Mouse (Mus musculus) MEL (cell line): ENCODE measurements around the gene Sh3gl2. TPM values are rescaled to one million over a fixed set of nuclear protein-coding genes. Genes with fewer than 3 reads are reported as not detected.

Experiments
- DNase-seq: peaks from one replicate; pipeline ENCODE4 v3.0.0; 2011; ENCODE audit warnings: low read depth, low spot score
- H3K27ac ChIP-seq: 2 replicates; pipeline ENCODE4 v1.5.1; 2012; ENCODE audit warnings: low read depth, mild to moderate bottlenecking, control low read depth, low read length, moderate library complexity; ENCODE audit not compliant: control insufficient read depth
- H3K27me3 ChIP-seq, 2 experiments: fragments of 150-350 bp in 1 of 2; sonication (generic) in 1 of 2; 2 replicates each; pipeline ENCODE4 v1.6.1; 2012; ENCODE audit warnings: low read length in 2 of 2, mild to moderate bottlenecking in 2 of 2, improper control_type of control experiment in 1 of 2, moderate library complexity in 1 of 2; ENCODE audit not compliant: insufficient read depth in 2 of 2, control insufficient read depth in 1 of 2
- H3K36me3 ChIP-seq, 2 experiments: 2 replicates each; pipeline ENCODE4 v1.6.1; 2012 to 2014; ENCODE audit warnings: low read length in 2 of 2, improper control_type of control experiment in 1 of 2, inconsistent platforms in 1 of 2, mild to moderate bottlenecking in 1 of 2; ENCODE audit not compliant: insufficient read depth in 2 of 2, control insufficient read depth in 1 of 2
- H3K4me1 ChIP-seq, 2 experiments: fragments of 150-350 bp in 1 of 2; sonication (generic) in 1 of 2; 2 replicates each; pipeline ENCODE4 v1.6.1; 2012; ENCODE audit warnings: low read length in 2 of 2, improper control_type of control experiment in 1 of 2, mild to moderate bottlenecking in 1 of 2; ENCODE audit not compliant: insufficient read depth in 2 of 2, control insufficient read depth in 1 of 2
- H3K4me3 ChIP-seq, 2 experiments: fragments of 150-350 bp in 1 of 2; sonication (generic) in 1 of 2; 2 replicates each; pipeline ENCODE4 v1.5.1; 2012; ENCODE audit warnings: low read depth in 2 of 2, low read length in 2 of 2, mild to moderate bottlenecking in 2 of 2, moderate library complexity in 2 of 2, control low read depth in 1 of 2, improper control_type of control experiment in 1 of 2; ENCODE audit not compliant: control insufficient read depth in 1 of 2, insufficient read depth in 1 of 2
- H3K79me2 ChIP-seq: 2 replicates; pipeline ENCODE4 v1.6.1; 2012; ENCODE audit warnings: mild to moderate bottlenecking, low read length, moderate library complexity; ENCODE audit not compliant: control insufficient read depth, poor library complexity, insufficient read depth
- H3K9ac ChIP-seq: 2 replicates; pipeline ENCODE4 v1.6.1; 2012; ENCODE audit warnings: low read depth, mild to moderate bottlenecking, control low read depth, low read length, moderate library complexity; ENCODE audit not compliant: control insufficient read depth, poor library complexity, severe bottlenecking
- H3K9me3 ChIP-seq: fragments of 150-350 bp; sonication (generic); replicated peaks from 2 replicates; pipeline ENCODE4 v1.6.1; 2012; ENCODE audit warnings: mild to moderate bottlenecking, low read length, improper control_type of control experiment, moderate library complexity; ENCODE audit not compliant: insufficient read depth
- BHLHE40 ChIP-seq: IDR thresholded peaks from 2 replicates; pipeline ENCODE4 v1.6.1; 2012; ENCODE audit warnings: low read depth, mild to moderate bottlenecking, inconsistent platforms, low read length, improper control_type of control experiment, borderline replicate concordance
- ELF1 ChIP-seq: IDR thresholded peaks from 2 replicates; pipeline ENCODE4 v1.6.1; 2014; ENCODE audit warnings: low read depth, mild to moderate bottlenecking, inconsistent platforms, low read length, improper control_type of control experiment, moderate library complexity
- GABPA ChIP-seq: IDR thresholded peaks from 2 replicates; pipeline ENCODE4 v1.6.1; 2012; ENCODE audit warnings: low read depth, mild to moderate bottlenecking, inconsistent platforms, low read length, improper control_type of control experiment, moderate library complexity
- GATA1 ChIP-seq: IDR thresholded peaks from 2 replicates; pipeline ENCODE4 v1.6.1; 2011; ENCODE audit warnings: low read depth, low read length, improper control_type of control experiment
- KAT2A ChIP-seq: conservative IDR thresholded peaks from 2 replicates; pipeline ENCODE4 v1.6.1; 2012; ENCODE audit warnings: low read depth, low read length, improper control_type of control experiment, inconsistent platforms
- MAFK ChIP-seq: IDR thresholded peaks from 2 replicates; pipeline ENCODE4 v1.6.1; 2011; ENCODE audit warnings: low read depth, mild to moderate bottlenecking, low read length, improper control_type of control experiment, borderline replicate concordance
- MAZ ChIP-seq: IDR thresholded peaks from 2 replicates; pipeline ENCODE4 v1.6.1; 2012; ENCODE audit warnings: low read depth, mild to moderate bottlenecking, inconsistent platforms, low read length, improper control_type of control experiment
- MXI1 ChIP-seq: IDR thresholded peaks from 2 replicates; pipeline ENCODE4 v1.6.1; 2011; ENCODE audit warnings: mild to moderate bottlenecking, low read depth, low read length, improper control_type of control experiment
- MYC ChIP-seq: IDR thresholded peaks from 2 replicates; pipeline ENCODE4 v1.6.1; 2011; ENCODE audit warnings: low read depth, mild to moderate bottlenecking, low read length, improper control_type of control experiment, moderate library complexity
- NRF1 ChIP-seq: IDR thresholded peaks from 2 replicates; pipeline ENCODE4 v1.6.1; 2014; ENCODE audit warnings: low read depth, mild to moderate bottlenecking, inconsistent platforms, low read length, improper control_type of control experiment, moderate library complexity; ENCODE audit not compliant: poor library complexity, insufficient read depth, severe bottlenecking
- POLR2A ChIP-seq, 2 experiments: IDR thresholded peaks; 2 replicates each; pipeline ENCODE4 v1.6.1; 2011 to 2012; ENCODE audit warnings: low read length in 2 of 2, mild to moderate bottlenecking in 2 of 2, control low read depth in 1 of 2, improper control_type of control experiment in 1 of 2, low read depth in 1 of 2, moderate library complexity in 1 of 2; ENCODE audit not compliant: control insufficient read depth in 1 of 2, insufficient read depth in 1 of 2, poor library complexity in 1 of 2
- POLR2AphosphoS5 ChIP-seq: IDR thresholded peaks from 2 replicates; pipeline ENCODE4 v1.6.1; 2012; ENCODE audit warnings: low read depth, borderline replicate concordance, mild to moderate bottlenecking, inconsistent platforms, low read length, moderate library complexity, mixed read lengths
- RAD21 ChIP-seq: IDR thresholded peaks from 2 replicates; pipeline ENCODE4 v1.6.1; 2011; ENCODE audit warnings: mild to moderate bottlenecking, low read depth, low read length, improper control_type of control experiment
- SIN3A ChIP-seq: IDR thresholded peaks from 2 replicates; pipeline ENCODE4 v1.6.1; 2012; ENCODE audit warnings: low read length, improper control_type of control experiment, inconsistent platforms
- TBP ChIP-seq: IDR thresholded peaks from 2 replicates; pipeline ENCODE4 v1.8.0; 2011; ENCODE audit warnings: low read depth, low read length, improper control_type of control experiment
- USF1 ChIP-seq: IDR thresholded peaks from 2 replicates; pipeline ENCODE4 v1.6.1; 2014; ENCODE audit warnings: low read depth, mild to moderate bottlenecking, inconsistent platforms, low read length, improper control_type of control experiment, moderate library complexity
- ZMIZ1 ChIP-seq: IDR thresholded peaks from 2 replicates; pipeline ENCODE4 v1.6.1; 2012; ENCODE audit warnings: low read depth, mild to moderate bottlenecking, inconsistent platforms, low read length, improper control_type of control experiment, moderate library complexity
- polyA plus RNA-seq, 2 experiments: library from polyadenylated mRNA; stranded (reverse) in 1 of 2; unstranded in 1 of 2; fragments of >175 nt in 1 of 2; fragments of >200 nt in 1 of 2; gene quantifications; 2 replicates each; pipeline versions ENCODE4 v1.2.1 to v1.2.4; 2012; ENCODE audit warnings: low replicate concordance in 2 of 2, low read depth in 1 of 2; ENCODE audit not compliant: insufficient read length in 2 of 2, insufficient read depth in 1 of 2, missing spikeins in 1 of 2
- total RNA-seq: library from RNA; depleted of rRNA; stranded (reverse); fragments of 300-350 nt; gene quantifications from 2 replicates; pipeline ENCODE4 v1.2.3, GENCODE M21; 2012

The Sh3gl2 gene
- total and polyA plus RNA-seq, 3 experiments: not detected

DNA sequence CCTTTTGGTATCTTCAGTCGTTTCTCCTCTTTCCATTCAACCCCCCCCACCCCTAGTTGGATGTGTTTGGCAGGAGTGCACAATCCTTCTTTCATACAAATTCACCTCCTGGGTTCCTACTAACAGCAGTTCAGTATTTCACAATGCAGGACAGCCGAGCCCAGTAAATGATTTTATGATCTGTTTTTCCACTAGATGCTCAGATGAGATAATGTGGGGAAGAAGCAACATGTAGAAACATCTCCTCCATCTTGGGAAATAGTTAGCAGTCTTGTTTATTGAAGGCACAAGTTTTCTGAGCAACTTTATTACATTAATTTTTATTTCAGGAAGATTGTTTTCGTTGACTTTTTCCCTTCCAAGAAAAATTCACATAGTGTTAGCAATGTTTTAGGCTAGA is 349.8 kb downstream of the Sh3gl2 start (continued):
- no peak for TF ChIP-seq POLR2A (IDR thresholded peaks at IDR 0.05; ENCODE audit: control insufficient read depth in 1 of 2, insufficient read depth in 1 of 2, low read depth in 1 of 2, low read length in 2 of 2, poor library complexity in 1 of 2)
- TF ChIP-seq, all 39 proteins: peak for 0

DNA sequence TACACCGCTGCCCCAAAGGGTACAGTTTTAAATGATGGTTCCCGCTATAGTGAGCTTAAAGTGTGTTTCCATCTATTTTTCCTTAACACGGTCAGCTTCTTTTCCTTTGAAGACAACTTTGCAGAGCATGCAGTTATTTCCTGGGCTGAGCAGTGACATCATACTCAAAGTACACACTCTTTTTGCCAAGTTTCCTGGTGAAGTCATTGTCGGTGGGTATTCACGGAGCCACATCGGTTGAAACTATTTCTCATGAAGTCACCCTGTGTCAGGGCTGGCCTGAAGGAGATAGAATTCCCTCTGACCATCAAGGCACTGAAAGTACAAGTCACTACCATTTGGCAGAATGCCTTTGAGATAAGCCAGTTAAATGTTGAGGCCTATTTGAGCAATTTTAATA is 354.8 kb downstream of the Sh3gl2 start:
- H3K9me3 ChIP-seq: no peaks in the 10 kb centered on the region
- no peaks in the 10 kb centered on the region for H3K4me1 ChIP-seq
- H3K36me3 ChIP-seq: no peaks in the 10 kb centered on the region
- no peak overlapping the region for H3K27ac ChIP-seq
- DNase-seq: no peak
- H3K79me2 ChIP-seq: no peaks in the 10 kb centered on the region
- TF ChIP-seq GABPA (no peak), ELF1 (no peak), NRF1 (no peak), BHLHE40 (no peak), MYC (no peak), ZMIZ1 (no peak), GATA1 (no peak), MXI1 (no peak)
- H3K4me3 ChIP-seq: no peak overlapping the region
- H3K9ac ChIP-seq: no peak overlapping the region
- no peaks in the 10 kb centered on the region for H3K27me3 ChIP-seq

DNA sequence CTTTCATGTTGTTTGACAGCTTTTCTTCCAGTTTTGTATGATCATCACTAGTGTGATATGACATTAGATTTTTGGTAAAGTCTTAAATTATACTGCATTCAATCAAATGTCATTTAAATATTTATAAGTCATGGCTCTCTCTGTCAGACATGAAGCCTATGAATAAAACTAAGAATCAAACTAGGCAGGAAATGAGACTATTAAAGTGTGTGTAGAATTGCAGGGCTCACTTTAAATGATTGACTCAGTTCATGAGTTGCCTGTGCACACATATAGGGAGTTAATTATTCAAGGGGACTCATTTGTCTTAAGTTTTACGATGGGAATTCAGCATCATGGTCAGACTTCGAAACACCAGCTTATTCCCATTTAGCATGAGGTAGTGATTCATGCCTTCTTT is 380.5 kb downstream of the Sh3gl2 start:
- H3K79me2 ChIP-seq: no peaks in the 10 kb centered on the region
- no peak for TF ChIP-seq POLR2AphosphoS5
- H3K9ac ChIP-seq: no peak overlapping the region
- no peak overlapping the region for H3K27ac ChIP-seq
- H3K27me3 ChIP-seq: no peaks in the 10 kb centered on the region
- no peak overlapping the region for H3K4me3 ChIP-seq
- no peak for DNase-seq
- H3K9me3 ChIP-seq: no peaks in the 10 kb centered on the region
- no peaks in the 10 kb centered on the region for H3K4me1 ChIP-seq
- H3K36me3 ChIP-seq: no peaks in the 10 kb centered on the region

DNA sequence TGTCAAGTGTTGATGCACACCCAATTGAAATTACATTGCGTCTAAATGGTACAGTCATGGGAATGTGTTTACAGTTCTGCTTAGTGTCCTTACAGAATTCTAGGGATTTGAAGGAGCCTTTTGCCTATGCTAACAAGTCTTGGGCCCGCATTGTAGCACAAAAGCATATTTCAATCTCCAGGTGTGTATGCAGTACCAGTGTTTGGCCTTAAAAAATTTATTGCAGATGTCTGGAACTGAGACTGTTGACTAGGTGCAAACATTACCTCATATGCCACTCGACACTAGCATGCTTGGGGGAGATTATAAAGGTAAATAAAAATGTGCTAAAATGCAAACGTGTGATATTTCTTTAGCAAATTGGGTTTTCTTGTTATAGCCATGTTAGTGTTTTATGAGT is 384.0 kb downstream of the Sh3gl2 start:
- no peak for DNase-seq
- no peaks in the 10 kb centered on the region for H3K79me2 ChIP-seq

More for the DNA sequence above, 384.0 kb downstream of the Sh3gl2 start:
- Histone ChIP-seq H3K27ac (no peak overlapping the region), H3K4me3 (no peak overlapping the region), H3K4me1 (no peaks in the 10 kb centered on the region), H3K9me3 (no peaks in the 10 kb centered on the region), H3K27me3 (no peaks in the 10 kb centered on the region), H3K9ac (no peak overlapping the region), H3K36me3 (no peaks in the 10 kb centered on the region)
- TF ChIP-seq SIN3A: no peak
- no peak for TF ChIP-seq BHLHE40
- TF ChIP-seq MXI1: no peak
- no peak for TF ChIP-seq MAFK
- TF ChIP-seq ELF1: no peak
- TF ChIP-seq GATA1: no peak
- TF ChIP-seq RAD21: no peak
- no peak for TF ChIP-seq MYC
- no peak for TF ChIP-seq KAT2A
- no peak for TF ChIP-seq TBP
- no peak for TF ChIP-seq USF1
- TF ChIP-seq MAZ: no peak
- no peak for TF ChIP-seq POLR2A (IDR thresholded peaks at IDR 0.05; ENCODE audit: control insufficient read depth in 1 of 2, insufficient read depth in 1 of 2, low read depth in 1 of 2, low read length in 2 of 2, poor library complexity in 1 of 2)
